Mouse (Mus musculus): ENCODE measurements around the gene Htt. TPM values are rescaled to one million over a fixed set of nuclear protein-coding genes. Genes with fewer than 3 reads are reported as not detected.

Gene Htt
- polyA plus RNA-seq, 1 experiment from 2014 or later: 15.5 TPM

DNA sequence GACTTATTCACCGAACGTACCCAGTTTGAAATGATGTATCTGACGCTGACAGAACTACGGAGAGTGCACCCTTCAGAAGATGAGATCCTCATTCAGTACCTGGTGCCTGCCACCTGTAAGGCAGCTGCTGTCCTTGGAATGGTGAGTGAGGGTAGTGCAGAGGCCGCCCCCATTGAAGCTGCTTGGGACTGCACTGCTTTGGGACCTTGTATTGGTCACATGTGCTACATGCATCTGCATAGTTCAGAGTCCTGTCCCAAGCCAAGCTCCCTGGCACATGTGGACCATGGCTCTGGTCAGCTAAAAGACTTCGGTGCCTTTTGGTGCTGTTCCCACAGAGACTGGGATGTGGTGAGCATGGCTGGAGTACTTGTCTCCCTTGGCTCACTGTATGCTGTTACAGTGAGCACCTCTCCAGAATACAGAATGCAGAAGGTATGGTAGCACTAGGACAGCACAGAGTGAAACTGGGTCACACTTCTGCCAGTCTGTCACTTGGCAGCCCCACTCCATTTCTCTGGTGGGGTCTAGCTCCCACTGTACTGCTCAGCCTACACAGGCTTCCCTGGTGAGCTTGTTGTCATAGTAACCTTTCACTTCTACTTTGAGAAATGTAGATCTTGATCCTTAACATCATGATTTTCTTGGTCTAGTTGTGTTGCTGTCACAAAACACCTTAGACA is 138.4 kb downstream of the Htt start:
- no peak for ATAC-seq
- Histone ChIP-seq H3K27me3 (no peaks in the 10 kb centered on the region), H3K4me1 (replicated peaks) (no peaks in the 10 kb centered on the region), H3K36me3 (peaks cover 93% of the 10 kb centered on the region), H3K27ac (no peak overlapping the region), H3K4me2 (replicated peaks) (no peak overlapping the region), H3K9ac (replicated peaks) (no peak overlapping the region), H3K4me3 (replicated peaks) (no peak overlapping the region), H3K9me3 (no peaks in the 10 kb centered on the region)
- 96% methylated on average over 6 of the region's 6 CpGs for WGBS

DNA sequence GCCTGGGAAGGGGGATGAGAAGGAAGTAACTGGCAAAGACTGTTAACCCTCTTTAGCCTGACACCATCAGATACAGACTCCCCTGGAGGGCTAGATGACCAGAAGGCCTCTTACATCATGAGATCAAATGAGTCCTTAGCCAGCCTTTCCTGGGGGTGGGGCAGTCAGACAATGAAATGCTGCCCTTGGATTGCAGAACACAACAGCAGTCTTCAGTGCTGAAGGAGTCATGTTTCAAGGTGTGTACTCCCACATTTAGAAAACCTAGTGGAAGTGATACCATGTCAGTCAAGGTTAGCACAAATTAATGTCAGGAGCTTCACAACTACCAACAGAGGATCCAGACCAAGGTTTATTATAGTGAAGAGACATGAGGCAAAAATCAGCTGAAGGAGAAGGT is 140.8 kb downstream of the Htt start:
- Histone ChIP-seq H3K4me3 (replicated peaks) (no peak overlapping the region), H3K27ac (no peak overlapping the region), H3K36me3 (peaks cover 94% of the 10 kb centered on the region), H3K9ac (replicated peaks) (no peak overlapping the region), H3K9me3 (no peaks in the 10 kb centered on the region), H3K27me3 (no peaks in the 10 kb centered on the region), H3K4me1 (replicated peaks) (no peaks in the 10 kb centered on the region), H3K4me2 (replicated peaks) (no peak overlapping the region)
- no peak for ATAC-seq

DNA sequence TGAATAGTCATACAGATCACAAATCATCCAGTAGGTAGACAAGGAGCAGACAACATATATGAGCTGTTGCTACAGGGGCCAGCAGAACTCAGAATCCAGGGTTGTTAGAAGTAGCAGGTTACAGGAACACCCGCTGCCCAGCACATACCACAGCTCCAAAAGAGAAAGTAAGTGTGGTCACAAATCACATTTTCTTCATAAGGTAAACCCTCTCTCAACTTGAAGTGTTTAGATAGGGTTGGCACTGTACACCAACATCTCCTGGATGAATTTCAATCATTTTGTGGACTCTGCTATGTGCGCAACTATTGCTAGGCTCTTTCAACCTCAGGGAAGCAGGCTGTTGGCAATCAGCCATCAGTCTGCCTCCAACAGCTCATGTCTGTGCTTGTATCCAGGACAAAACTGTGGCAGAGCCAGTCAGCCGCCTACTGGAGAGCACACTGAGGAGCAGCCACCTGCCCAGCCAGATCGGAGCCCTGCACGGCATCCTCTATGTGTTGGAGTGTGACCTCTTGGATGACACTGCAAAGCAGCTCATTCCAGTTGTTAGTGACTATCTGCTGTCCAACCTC is 141.4 kb downstream of the Htt start:
- Histone ChIP-seq H3K9ac (replicated peaks) (no peak overlapping the region), H3K27ac (no peak overlapping the region), H3K4me1 (replicated peaks) (peaks cover under 1% of the 10 kb centered on the region), H3K9me3 (no peaks in the 10 kb centered on the region), H3K27me3 (no peaks in the 10 kb centered on the region), H3K4me2 (replicated peaks) (no peak overlapping the region), H3K4me3 (replicated peaks) (no peak overlapping the region), H3K36me3 (peaks cover 94% of the 10 kb centered on the region)
- ATAC-seq: no peak
- WGBS: 85% methylated on average over 5 of the region's 5 CpGs

DNA sequence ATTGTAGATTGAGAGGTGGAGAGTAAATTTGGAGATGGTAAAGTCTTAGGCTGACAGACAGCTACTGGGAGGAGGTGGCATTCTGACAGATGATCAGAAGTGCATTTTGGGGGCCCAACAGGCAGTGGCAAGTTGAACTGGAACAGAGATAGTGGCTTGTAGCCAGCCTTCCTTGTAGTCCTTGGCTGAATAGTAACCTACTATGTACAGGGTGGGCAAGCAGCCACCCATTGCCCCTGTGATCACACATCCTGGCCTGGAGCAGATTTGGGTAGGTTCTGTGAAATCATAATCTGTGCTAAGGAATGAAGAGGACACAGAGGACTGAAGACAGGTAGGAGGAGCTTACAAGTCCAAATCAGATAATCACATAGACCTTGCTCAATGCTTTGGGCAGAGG is 142.9 kb downstream of the Htt start:
- no peaks in the 10 kb centered on the region for H3K27me3 ChIP-seq
- no peak overlapping the region for H3K27ac ChIP-seq
- peaks cover 95% of the 10 kb centered on the region for H3K36me3 ChIP-seq
- no peak overlapping the region for H3K9ac ChIP-seq (replicated peaks)
- peaks cover 10% of the 10 kb centered on the region for H3K4me1 ChIP-seq (replicated peaks)
- ATAC-seq: no peak
- H3K4me2 ChIP-seq (replicated peaks): no peak overlapping the region
- no peaks in the 10 kb centered on the region for H3K9me3 ChIP-seq
- no peak overlapping the region for H3K4me3 ChIP-seq (replicated peaks)

DNA sequence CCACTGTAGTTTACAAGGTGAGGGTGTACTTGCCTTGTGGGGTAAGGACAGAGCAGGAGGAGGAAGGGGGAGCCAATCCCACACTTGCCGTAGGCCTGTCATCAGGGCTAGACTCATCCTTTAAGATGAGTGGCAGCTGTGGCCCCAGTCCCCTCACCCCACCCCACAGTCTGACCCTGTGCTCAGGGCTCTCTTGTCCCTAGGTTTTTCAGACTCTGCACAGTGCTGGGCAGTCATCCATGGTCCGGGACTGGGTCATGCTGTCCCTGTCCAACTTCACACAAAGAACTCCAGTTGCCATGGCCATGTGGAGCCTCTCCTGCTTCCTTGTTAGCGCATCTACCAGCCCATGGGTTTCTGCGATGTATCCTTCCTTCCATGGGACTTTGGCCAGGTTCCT is 145.7 kb downstream of the Htt start:
- 91% methylated on average over 4 of the region's 4 CpGs for WGBS
- H3K4me2 ChIP-seq (replicated peaks): no peak overlapping the region
- no peak for ATAC-seq
- no peak overlapping the region for H3K4me3 ChIP-seq (replicated peaks)
- peaks cover 10% of the 10 kb centered on the region for H3K4me1 ChIP-seq (replicated peaks)
- no peaks in the 10 kb centered on the region for H3K9me3 ChIP-seq
- H3K27me3 ChIP-seq: no peaks in the 10 kb centered on the region
- peaks cover 83% of the 10 kb centered on the region for H3K36me3 ChIP-seq
- no peak overlapping the region for H3K27ac ChIP-seq
- H3K9ac ChIP-seq (replicated peaks): no peak overlapping the region

DNA sequence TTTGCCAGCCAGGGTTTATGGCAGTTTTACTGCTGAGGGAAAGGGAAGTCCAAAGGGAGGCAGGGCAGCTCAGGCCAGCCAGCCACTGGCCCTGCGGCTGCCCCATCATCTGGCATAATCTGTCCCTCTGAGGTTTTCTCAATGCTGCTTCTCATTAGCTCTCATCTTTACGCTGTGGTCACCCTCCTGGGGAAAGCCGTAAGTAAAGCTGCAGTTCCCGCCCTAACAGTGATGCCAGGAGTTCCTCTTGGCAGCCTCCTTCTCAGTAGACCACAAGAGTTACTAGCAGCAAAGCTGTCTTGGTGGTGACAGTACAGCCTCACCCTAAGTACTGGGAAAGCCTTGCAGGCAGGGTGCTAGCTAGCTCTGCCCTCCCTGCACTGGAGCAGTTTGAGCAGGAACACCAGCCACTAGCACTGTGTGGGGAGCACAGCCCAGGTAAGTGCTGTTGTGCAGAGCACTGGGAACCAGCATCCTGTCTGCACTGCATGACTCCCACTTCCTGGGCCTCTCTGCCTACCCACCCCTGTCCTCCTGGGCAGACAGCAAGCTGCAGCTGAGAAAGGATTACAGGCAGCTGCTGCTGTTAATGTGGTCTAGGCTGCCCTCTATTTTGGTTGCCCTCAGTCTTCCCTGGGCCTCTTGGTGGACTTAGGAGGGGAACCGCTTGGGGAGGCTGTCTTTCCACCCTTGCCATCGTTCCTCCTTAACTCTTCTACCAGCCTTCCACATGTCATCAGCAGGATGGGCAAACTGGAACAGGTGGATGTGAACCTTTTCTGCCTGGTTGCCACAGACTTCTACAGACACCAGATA is 146.6 kb downstream of the Htt start, which contains the start of gene Msantd1:
Msantd1 (plus strand) TSS at position 103 of the 816 bp plus-strand sequence.
- 0 out of 2 replicates have a peak, but pooled peaks have one; percentile 37 for ATAC-seq
- WGBS: 78% methylated on average over 6 of the region's 6 CpGs

DNA sequence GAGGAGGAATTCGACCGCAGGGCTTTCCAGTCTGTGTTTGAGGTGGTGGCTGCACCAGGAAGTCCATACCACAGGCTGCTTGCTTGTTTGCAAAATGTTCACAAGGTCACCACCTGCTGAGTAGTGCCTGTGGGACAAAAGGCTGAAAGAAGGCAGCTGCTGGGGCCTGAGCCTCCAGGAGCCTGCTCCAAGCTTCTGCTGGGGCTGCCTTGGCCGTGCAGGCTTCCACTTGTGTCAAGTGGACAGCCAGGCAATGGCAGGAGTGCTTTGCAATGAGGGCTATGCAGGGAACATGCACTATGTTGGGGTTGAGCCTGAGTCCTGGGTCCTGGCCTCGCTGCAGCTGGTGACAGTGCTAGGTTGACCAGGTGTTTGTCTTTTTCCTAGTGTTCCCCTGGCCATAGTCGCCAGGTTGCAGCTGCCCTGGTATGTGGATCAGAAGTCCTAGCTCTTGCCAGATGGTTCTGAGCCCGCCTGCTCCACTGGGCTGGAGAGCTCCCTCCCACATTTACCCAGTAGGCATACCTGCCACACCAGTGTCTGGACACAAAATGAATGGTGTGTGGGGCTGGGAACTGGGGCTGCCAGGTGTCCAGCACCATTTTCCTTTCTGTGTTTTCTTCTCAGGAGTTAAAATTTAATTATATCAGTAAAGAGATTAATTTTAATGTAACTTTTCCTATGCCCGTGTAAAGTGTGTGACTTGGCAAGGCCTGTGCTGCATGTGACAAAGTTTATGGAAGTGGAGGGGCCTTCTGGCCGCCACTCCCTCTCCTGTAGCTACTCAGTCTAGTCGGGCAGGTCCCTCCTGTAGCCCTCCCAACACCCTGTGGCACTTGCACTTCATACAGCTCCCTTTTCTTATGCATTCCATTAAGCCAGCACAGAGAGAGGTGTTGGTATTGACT is 147.4 kb downstream of the Htt start:
- no peaks in the 10 kb centered on the region for H3K27me3 ChIP-seq
- H3K4me3 ChIP-seq (replicated peaks): no peak overlapping the region
- no peak overlapping the region for H3K4me2 ChIP-seq (replicated peaks)
- peaks cover 70% of the 10 kb centered on the region for H3K36me3 ChIP-seq
- H3K9me3 ChIP-seq: no peaks in the 10 kb centered on the region
- WGBS: 79% methylated on average over 9 of the region's 9 CpGs
- peaks cover 10% of the 10 kb centered on the region for H3K4me1 ChIP-seq (replicated peaks)
- ATAC-seq: no peak
- H3K9ac ChIP-seq (replicated peaks): no peak overlapping the region
- H3K27ac ChIP-seq: no peak overlapping the region

More for the DNA sequence above, 146.6 kb downstream of the Htt start, which contains the start of gene Msantd1:
- Histone ChIP-seq H3K36me3 (peaks cover 76% of the 10 kb centered on the region), H3K4me3 (replicated peaks) (no peak within 1 kb of the TSS), H3K4me1 (replicated peaks) (peaks cover 10% of the 10 kb centered on the region), H3K4me2 (replicated peaks) (no peak within 1 kb of the TSS), H3K27me3 (no peaks in the 10 kb centered on the region), H3K9ac (replicated peaks) (no peak within 1 kb of the TSS; the same call in 1 of the 2 replicates), H3K9me3 (no peaks in the 10 kb centered on the region), H3K27ac (peak within 1 kb of the TSS; percentile 11; the same call in 1 of the 2 replicates)

DNA sequence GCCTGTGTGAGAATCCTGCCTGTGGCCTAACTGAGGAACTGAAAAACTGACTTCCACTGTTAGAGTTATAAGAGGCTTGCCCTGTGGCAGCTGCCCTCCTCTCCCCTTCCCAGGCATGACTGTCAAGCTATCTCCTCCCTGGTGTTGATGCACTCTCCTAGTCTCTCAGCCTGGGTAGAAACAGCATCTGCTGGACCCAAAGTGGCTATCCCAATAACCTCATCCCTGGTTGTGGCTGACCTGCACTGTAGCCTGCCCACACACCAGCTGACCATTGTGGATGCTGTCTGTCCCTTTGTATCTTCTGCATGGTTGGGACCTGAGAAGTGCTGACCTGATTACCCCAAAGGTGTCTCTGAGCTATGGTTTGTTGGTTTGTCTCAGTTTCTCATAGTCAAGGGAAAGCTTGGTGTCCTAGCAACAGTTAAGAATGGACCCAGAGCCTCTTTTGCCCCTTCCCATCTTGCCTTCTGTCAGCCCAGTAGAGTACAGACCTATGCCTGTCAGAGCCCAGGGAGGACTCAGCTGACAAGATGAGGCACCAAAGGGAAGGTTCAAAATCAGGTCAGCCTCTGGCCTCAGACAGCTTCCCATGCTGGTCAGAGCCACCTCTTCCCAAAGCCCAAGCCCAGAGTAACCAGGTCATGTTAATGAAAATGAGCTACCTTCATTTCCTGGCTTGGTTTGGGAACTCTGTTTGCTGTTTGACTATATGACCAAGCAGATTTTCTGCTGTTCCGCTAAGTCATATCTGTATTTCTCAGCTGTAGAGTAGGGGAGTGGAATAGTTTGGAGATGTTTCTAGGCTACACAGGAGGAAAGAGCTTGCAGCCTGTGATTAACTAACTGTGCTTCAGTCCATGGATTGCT is 148.3 kb downstream of the Htt start:
- Histone ChIP-seq H3K9ac (replicated peaks) (no peak overlapping the region), H3K4me1 (replicated peaks) (peaks cover 10% of the 10 kb centered on the region), H3K36me3 (peaks cover 62% of the 10 kb centered on the region), H3K27ac (no peak overlapping the region), H3K4me2 (replicated peaks) (no peak overlapping the region), H3K27me3 (no peaks in the 10 kb centered on the region), H3K9me3 (no peaks in the 10 kb centered on the region), H3K4me3 (replicated peaks) (no peak overlapping the region)
- ATAC-seq: no peak
- WGBS: 92% methylated on average over 1 of the region's 1 CpGs

DNA sequence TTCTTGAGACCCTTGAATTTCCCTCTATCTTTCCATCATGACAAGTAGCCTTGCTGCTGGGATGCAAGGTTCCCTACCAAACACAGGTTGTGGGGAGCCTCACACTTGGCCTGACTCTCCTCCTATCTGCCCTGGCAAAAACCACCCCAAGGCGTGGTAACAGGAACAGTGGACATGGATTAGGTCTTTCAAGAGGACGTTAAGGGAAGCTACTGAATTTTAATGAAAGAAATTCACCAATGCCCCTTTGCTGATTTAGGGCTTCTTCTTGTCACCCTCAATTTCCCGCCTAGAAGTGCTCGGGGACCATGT is 148.9 kb downstream of the Htt start:
- Histone ChIP-seq H3K27me3 (no peaks in the 10 kb centered on the region), H3K36me3 (peaks cover 56% of the 10 kb centered on the region), H3K4me2 (replicated peaks) (no peak overlapping the region), H3K9ac (replicated peaks) (no peak overlapping the region), H3K4me3 (replicated peaks) (no peak overlapping the region), H3K4me1 (replicated peaks) (peaks cover 10% of the 10 kb centered on the region), H3K27ac (no peak overlapping the region), H3K9me3 (no peaks in the 10 kb centered on the region)
- 73% methylated on average over 4 of the region's 4 CpGs for WGBS
- ATAC-seq: no peak

DNA sequence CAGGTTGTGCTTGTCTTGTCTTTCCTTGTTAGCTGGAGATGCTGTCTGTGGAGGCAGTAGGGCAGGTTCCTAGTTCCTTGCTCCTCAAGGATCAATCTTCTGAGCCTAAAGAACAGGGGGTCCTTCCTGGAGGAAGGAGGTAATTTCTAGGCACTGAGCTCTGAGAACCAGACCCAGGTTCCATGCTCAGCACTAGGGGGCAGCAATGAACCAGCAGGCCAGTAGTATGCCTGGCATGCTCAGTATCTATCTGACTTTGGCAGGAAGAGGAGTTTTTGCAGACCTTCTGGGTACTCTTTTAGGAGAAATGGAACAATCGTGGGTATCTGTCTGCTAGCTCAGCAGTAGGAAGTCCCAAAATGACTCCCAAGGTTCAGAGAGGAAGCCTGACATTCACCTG is 154.3 kb downstream of the Htt start:
- Histone ChIP-seq H3K4me3 (replicated peaks) (no peak overlapping the region), H3K4me2 (replicated peaks) (no peak overlapping the region), H3K27ac (no peak overlapping the region), H3K36me3 (peaks cover 8% of the 10 kb centered on the region), H3K4me1 (replicated peaks) (peaks cover 19% of the 10 kb centered on the region), H3K9me3 (no peaks in the 10 kb centered on the region), H3K27me3 (no peaks in the 10 kb centered on the region), H3K9ac (replicated peaks) (no peak overlapping the region)
- 18% methylated on average over 1 of the region's 1 CpGs for WGBS
- peak; percentile 76 for ATAC-seq

DNA sequence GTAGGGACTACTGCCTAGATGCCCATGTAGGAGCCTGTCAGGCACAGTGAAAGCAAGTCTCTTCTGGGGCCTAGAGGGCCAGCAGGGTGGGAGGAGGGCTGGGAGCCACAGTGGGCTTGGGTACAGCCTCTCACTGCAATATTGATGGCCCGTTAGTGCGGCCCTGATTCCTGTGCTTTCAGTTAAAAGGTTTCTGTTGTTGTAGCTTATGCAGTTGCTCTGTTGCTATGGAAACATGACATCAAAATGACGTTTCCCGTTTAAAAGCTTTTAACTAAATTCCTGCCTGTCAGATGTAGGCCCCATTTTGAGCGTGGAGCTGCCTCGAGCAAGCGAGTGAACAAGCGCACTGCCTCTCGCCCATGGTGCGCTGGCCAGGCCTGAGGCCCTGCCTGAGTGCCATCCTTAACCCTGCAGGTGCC is 155.7 kb downstream of the Htt start:
- Histone ChIP-seq H3K4me3 (replicated peaks) (no peak overlapping the region), H3K9me3 (no peaks in the 10 kb centered on the region), H3K27ac (peak overlapping the region; percentile 54; the same call in 1 of the 2 replicates), H3K4me1 (replicated peaks) (peaks cover 19% of the 10 kb centered on the region), H3K9ac (replicated peaks) (peak overlapping the region; percentile 32; the same call in 1 of the 2 replicates), H3K4me2 (replicated peaks) (no peak overlapping the region), H3K36me3 (peaks cover 16% of the 10 kb centered on the region), H3K27me3 (no peaks in the 10 kb centered on the region)
- ATAC-seq: peak; percentile 65
- 45% methylated on average over 10 of the region's 10 CpGs for WGBS
